Mouse (Mus musculus): ENCODE data around the gene Bcat1.

GRCm38 (mm10) chr6:145114561-145114960 lies 38.6 kb upstream of the Bcat1 start:
- TF ChIP-seq CTCF (IDR thresholded peaks at IDR 0.05; ENCODE audit: low read depth, low read length), result no peak
- TF ChIP-seq POLR2A (IDR thresholded peaks at IDR 0.05; ENCODE audit: insufficient read depth, low read length), result no peak

All from ES-Bruce4 (cell line).